19 mouse cellular contexts compared by ENCODE assay signal in the genomic region with DNA sequence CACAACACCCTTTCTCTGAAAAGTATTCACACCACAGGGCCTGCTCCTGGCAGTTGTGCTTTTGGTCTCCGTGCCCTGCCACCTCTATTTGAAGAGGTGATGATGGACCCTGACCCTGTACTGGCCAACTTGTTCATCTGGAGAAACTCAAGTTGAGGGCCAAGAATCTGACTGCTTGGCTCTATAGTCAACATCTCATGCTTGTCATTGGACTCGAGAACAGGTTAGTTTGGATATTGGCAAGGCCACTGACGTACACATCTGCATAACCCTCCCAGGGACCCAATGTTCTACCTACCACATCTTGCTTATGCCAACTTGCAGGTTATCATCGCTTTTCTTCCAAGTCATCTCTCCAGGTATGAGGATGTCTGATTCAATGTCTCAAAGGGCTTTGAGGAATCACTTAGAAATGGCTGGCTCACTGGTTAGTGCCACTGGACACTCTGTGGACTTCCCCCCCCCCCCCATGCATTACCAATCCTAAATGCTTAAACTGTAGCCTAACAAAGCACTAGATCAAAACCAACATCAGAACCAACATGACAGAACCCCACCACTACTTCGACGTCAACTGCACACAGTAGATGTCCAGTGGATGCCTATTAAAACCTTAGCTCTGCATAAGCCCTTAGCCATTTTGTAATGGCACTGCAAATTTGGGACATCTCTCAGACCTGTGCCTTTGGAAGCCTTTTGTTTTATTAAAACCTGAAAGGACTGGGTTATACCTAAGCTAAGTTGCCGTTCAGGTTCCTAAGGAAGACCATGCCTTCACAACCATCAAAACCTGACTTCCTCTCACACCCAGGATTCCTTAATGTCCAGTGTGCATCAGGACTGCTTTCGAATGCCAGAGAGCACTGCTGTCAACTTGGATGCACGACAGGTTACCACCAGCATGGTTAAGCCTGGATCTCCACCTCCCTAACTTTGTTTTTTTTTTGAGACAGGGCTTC. TPM values are rescaled to one million over a fixed set of nuclear protein-coding genes. Genes with fewer than 3 reads are reported as not detected.
A peak's percentile ranks its signal among the peaks of the same experiment; 100 is the strongest.
DNase-seq lines count a peak whose midpoint lies in the region; ATAC-seq and TF ChIP-seq lines count a peak whose summit lies in the region.
"Had no signal": no experiment of that assay in that cellular context is flagged by ENCODE, and none has a peak within 500 bp of the region (broad histone marks: within the 10 kb centered on the region; RNA-seq: fewer than 3 reads in every experiment).

No protein-coding gene starts in this region.

- no peaks in the 10 kb centered on the region for H3K27me3 ChIP-seq in forebrain, embryonic 12.5 days
- H3K27me3 ChIP-seq in forebrain, embryonic 14.5 days (replicated peaks; ENCODE audit: control insufficient read depth, insufficient read depth, low read length): no peaks in the 10 kb centered on the region
- H3K27me3 ChIP-seq in kidney, embryonic 15.5 days: no peaks in the 10 kb centered on the region
- no peaks in the 10 kb centered on the region for H3K27me3 ChIP-seq in C2C12 (ENCODE audit: control insufficient read depth, insufficient read depth, insufficient read length)
- H3K27me3 ChIP-seq: forebrain, embryonic 15.5 days; hindbrain, embryonic 12.5 days; liver, embryonic 15.5 days; midbrain, embryonic 12.5 days; stomach, embryonic 15.5 days had no signal

- 84% methylated on average over 9 of the region's 9 CpGs for WGBS in forebrain, embryonic 12.5 days
- WGBS in forebrain, embryonic 14.5 days: 85% methylated on average over 9 of the region's 9 CpGs
- 77% methylated on average over 9 of the region's 9 CpGs for WGBS in kidney, embryonic 15.5 days

- ATAC-seq in forebrain, embryonic 12.5 days (ENCODE audit: low FRiP score): peak; percentile 30; the same call in 1 of the 2 replicates
- ATAC-seq in forebrain, embryonic 14.5 days: no peak
- 0 out of 2 replicates have a peak, but pooled peaks have one; percentile 19 for ATAC-seq in kidney, embryonic 15.5 days (replicated peaks; ENCODE audit: low FRiP score)
- ATAC-seq: forebrain, embryonic 15.5 days; intestine, postnatal 0 days had no signal

- no peak overlapping the region for H3ac ChIP-seq in C2C12 (ENCODE audit: control insufficient read depth, insufficient read length, low read depth)

- no peak for TF ChIP-seq CTCF in C2C12 (IDR thresholded peaks at IDR 0.05; ENCODE audit: control insufficient read depth, insufficient read depth, insufficient read length)
- TF ChIP-seq CTCF in embryonic fibroblast, embryonic 13.5 days (IDR thresholded peaks at IDR 0.05; ENCODE audit: borderline replicate concordance, insufficient read depth, low read length): no peak

- no peak overlapping the region for H3K4me3 ChIP-seq in forebrain, embryonic 12.5 days (replicated peaks)
- no peak overlapping the region for H3K4me3 ChIP-seq in forebrain, embryonic 14.5 days (ENCODE audit: low read depth, low read length)
- no peak overlapping the region for H3K4me3 ChIP-seq in kidney, embryonic 15.5 days (replicated peaks)
- no peak overlapping the region for H3K4me3 ChIP-seq in C2C12 (ENCODE audit: insufficient read depth, poor library complexity, severe bottlenecking)
- H3K4me3 ChIP-seq in embryonic fibroblast, embryonic 13.5 days (ENCODE audit: insufficient read depth, low read length): no peak overlapping the region
- H3K4me3 ChIP-seq: forebrain, embryonic 15.5 days; gastrocnemius, adult 2 months; hindbrain, embryonic 12.5 days; liver, embryonic 15.5 days; midbrain, embryonic 12.5 days; stomach, embryonic 15.5 days had no signal

- H3K4me2 ChIP-seq in forebrain, embryonic 12.5 days: no peak overlapping the region
- H3K4me2 ChIP-seq in forebrain, embryonic 14.5 days (ENCODE audit: low read length): no peak overlapping the region
- H3K4me2 ChIP-seq in kidney, embryonic 15.5 days: no peak overlapping the region
- H3K4me2 ChIP-seq: forebrain, embryonic 15.5 days; hindbrain, embryonic 12.5 days; liver, embryonic 15.5 days; midbrain, embryonic 12.5 days; stomach, embryonic 15.5 days had no signal

- peaks cover 13% of the 10 kb centered on the region for H3K79me3 ChIP-seq in C2C12 (ENCODE audit: low read depth)

- no peak overlapping the region for H3K9ac ChIP-seq in forebrain, embryonic 12.5 days
- H3K9ac ChIP-seq in forebrain, embryonic 14.5 days (ENCODE audit: low read length): no peak overlapping the region
- H3K9ac ChIP-seq in kidney, embryonic 15.5 days: no peak overlapping the region
- H3K9ac ChIP-seq: forebrain, embryonic 15.5 days; hindbrain, embryonic 12.5 days; liver, embryonic 15.5 days; midbrain, embryonic 12.5 days; stomach, embryonic 15.5 days had no signal

- TF ChIP-seq POLR2A in embryonic fibroblast, embryonic 13.5 days (IDR thresholded peaks at IDR 0.05; ENCODE audit: low read depth, low read length): peak; percentile 46

- H3K9me3 ChIP-seq in forebrain, embryonic 12.5 days: no peaks in the 10 kb centered on the region
- no peaks in the 10 kb centered on the region for H3K9me3 ChIP-seq in forebrain, embryonic 14.5 days (replicated peaks; ENCODE audit: control insufficient read depth, low read length)
- no peaks in the 10 kb centered on the region for H3K9me3 ChIP-seq in kidney, embryonic 15.5 days (replicated peaks)
- H3K9me3 ChIP-seq: forebrain, embryonic 15.5 days; hindbrain, embryonic 12.5 days; liver, embryonic 15.5 days; midbrain, embryonic 12.5 days; stomach, embryonic 15.5 days had no signal

- H3K4me1 ChIP-seq in forebrain, embryonic 12.5 days: 0 out of 2 replicates have a peak, but pooled peaks cover 5% of the 10 kb centered on the region
- no peaks in the 10 kb centered on the region for H3K4me1 ChIP-seq in forebrain, embryonic 14.5 days (ENCODE audit: control insufficient read depth, insufficient read depth, low read length)
- peaks cover 8% of the 10 kb centered on the region; the same call in 1 of the 2 replicates for H3K4me1 ChIP-seq in kidney, embryonic 15.5 days
- no peaks in the 10 kb centered on the region for H3K4me1 ChIP-seq in embryonic fibroblast, embryonic 13.5 days (ENCODE audit: control insufficient read depth, insufficient read depth, low read length)

- no peak for DNase-seq in forebrain, embryonic 14.5 days (ENCODE audit: low spot score)
- no peak for DNase-seq in kidney, adult 8-10 months
- no peak for DNase-seq in retina, postnatal 1 day
- DNase-seq in spleen, adult 18-20 months: no peak
- DNase-seq: gastrocnemius, adult 2 months; heart, adult 18-20 months; kidney, postnatal 36 days; lung, postnatal 36 days; thymus, postnatal 14 days had no signal

- H3K79me2 ChIP-seq in C2C12 (ENCODE audit: control insufficient read depth, insufficient read depth): peaks cover 35% of the 10 kb centered on the region

- peaks cover 42% of the 10 kb centered on the region for H3K36me3 ChIP-seq in forebrain, embryonic 12.5 days (replicated peaks)
- peaks cover 39% of the 10 kb centered on the region for H3K36me3 ChIP-seq in forebrain, embryonic 14.5 days (ENCODE audit: control insufficient read depth, insufficient read depth, low read length)
- peaks cover 44% of the 10 kb centered on the region for H3K36me3 ChIP-seq in kidney, embryonic 15.5 days
- H3K36me3 ChIP-seq in C2C12 (ENCODE audit: control insufficient read depth, insufficient read depth): peaks cover 44% of the 10 kb centered on the region

- H3K27ac ChIP-seq in forebrain, embryonic 12.5 days: no peak overlapping the region
- no peak overlapping the region for H3K27ac ChIP-seq in forebrain, embryonic 14.5 days (ENCODE audit: low read depth, low read length)
- H3K27ac ChIP-seq in kidney, embryonic 15.5 days: no peak overlapping the region
- H3K27ac ChIP-seq in embryonic fibroblast, embryonic 13.5 days (ENCODE audit: insufficient read depth, low read length): no peak overlapping the region
- H3K27ac ChIP-seq: forebrain, embryonic 15.5 days; gastrocnemius, adult 2 months; hindbrain, embryonic 12.5 days; liver, embryonic 15.5 days; midbrain, embryonic 12.5 days; stomach, embryonic 15.5 days had no signal

TF ChIP-seq in C2C12, 6 proteins besides CTCF, POLR2A, EP300 and RAD21:
- TF ChIP-seq USF1 (IDR thresholded peaks at IDR 0.05; ENCODE audit: low read depth): no peak
- peak; percentile 23 for TF ChIP-seq MAX (IDR thresholded peaks at IDR 0.05)
- no peak for TF ChIP-seq MYOD1 (IDR thresholded peaks at IDR 0.05; ENCODE audit: control insufficient read depth, insufficient read length, low read depth)
- TF ChIP-seq FOSL1 (IDR thresholded peaks at IDR 0.05; ENCODE audit: insufficient read depth, low read length, poor library complexity, severe bottlenecking): no peak
- no peak for TF ChIP-seq MYOG (IDR thresholded peaks at IDR 0.05; ENCODE audit: control insufficient read depth, extremely low read depth, insufficient read length)
- TF ChIP-seq CEBPB (IDR thresholded peaks at IDR 0.05; ENCODE audit: low read depth): no peak

RNA-seq across cellular contexts. Expression of a gene that starts 13.1 kb away (rescaled TPM):
- 199 TPM in 2 replicates for polyA plus RNA-seq in forebrain, embryonic 12.5 days (2016; fragmentation: Nextera tagmentation; extraction: Ambion mirVana)
- polyA plus RNA-seq in forebrain, embryonic 14.5 days (2014; fragmentation: Nextera tagmentation; extraction: Ambion mirVana): 142 and 195 TPM in 2 replicates
- 134 and 138 TPM in 2 replicates for polyA plus RNA-seq in kidney, embryonic 15.5 days (2015; fragmentation: Nextera tagmentation; extraction: Ambion mirVana)
- polyA plus RNA-seq in C2C12 (2012; fragmentation: generic; extraction: Trizol): 99.9 TPM
- 176 and 197 TPM in 2 replicates for polyA plus RNA-seq in embryonic fibroblast, embryonic 13.5 days (2011; ENCODE audit: insufficient read length, low read depth, missing spikeins)

RNA-seq across cellular contexts. Expression of a gene that starts 43.8 kb away (rescaled TPM):
- 148 and 166 TPM in 2 replicates for polyA plus RNA-seq in forebrain, embryonic 12.5 days (2016; fragmentation: Nextera tagmentation; extraction: Ambion mirVana)
- polyA plus RNA-seq in forebrain, embryonic 14.5 days (2014; fragmentation: Nextera tagmentation; extraction: Ambion mirVana): 100 and 129 TPM in 2 replicates
- polyA plus RNA-seq in kidney, embryonic 15.5 days (2015; fragmentation: Nextera tagmentation; extraction: Ambion mirVana): 69.9 and 74.8 TPM in 2 replicates
- polyA plus RNA-seq in C2C12 (2012; fragmentation: generic; extraction: Trizol): 31.8 TPM
- 63.2 and 74.6 TPM in 2 replicates for polyA plus RNA-seq in embryonic fibroblast, embryonic 13.5 days (2011; ENCODE audit: insufficient read length, low read depth, missing spikeins)
